Mouse (Mus musculus) urinary bladder, postnatal 10 days (tissue): Measurements from ENCODE around the gene Nsun4.
A peak's percentile ranks its signal among the peaks of the same experiment; 100 is the strongest.

Experiments used
- DNase-seq: peaks from one replicate; pipeline ENCODE4 v3.0.0; 2022; ENCODE audit warnings: low spot score

The Nsun4 gene

GRCm38 (mm10) chr4:116053399-116053961 is at the start of gene Nsun4:
Gene Nsun4 (minus strand): TSS chr4:116053876.
- peak; percentile 61 for DNase-seq

- DNase-seq, result no peak
Observed at GRCm38 (mm10) chr4:116100959-116101358, 47.3 kb upstream of the Nsun4 start.

GRCm38 (mm10) chr4:116097211-116097610 is 43.5 kb upstream of the Nsun4 start:
- no peak for DNase-seq

- no peak for DNase-seq
Observed at GRCm38 (mm10) chr4:116096291-116096690, 42.6 kb upstream of the Nsun4 start.

- DNase-seq, result no peak
Observed at GRCm38 (mm10) chr4:116088510-116089249, 35.0 kb upstream of the Nsun4 start.

GRCm38 (mm10) chr4:116077240-116078095 is 23.8 kb upstream of the Nsun4 start:
- no peak for DNase-seq

GRCm38 (mm10) chr4:116076369-116077231 is 22.9 kb upstream of the Nsun4 start:
- no peak for DNase-seq

GRCm38 (mm10) chr4:116075631-116076368 is 22.1 kb upstream of the Nsun4 start:
- DNase-seq, result peak; percentile 26

- DNase-seq, result peak; percentile 81
Observed at GRCm38 (mm10) chr4:116074861-116075620, 21.4 kb upstream of the Nsun4 start, which contains the start of the genes Uqcrh and Lrrc41. Gene Uqcrh (minus strand): TSS chr4:116075071. Gene Lrrc41 (plus strand): TSS chr4:116075269.

- no peak for DNase-seq
Observed at GRCm38 (mm10) chr4:116074145-116074675, 20.5 kb upstream of the Nsun4 start.

GRCm38 (mm10) chr4:116073146-116073545 is 19.5 kb upstream of the Nsun4 start:
- DNase-seq, result no peak

- no peak for DNase-seq
Observed at GRCm38 (mm10) chr4:116070116-116070515, 16.4 kb upstream of the Nsun4 start.

- no peak for DNase-seq
Observed at GRCm38 (mm10) chr4:116063855-116064254, 10.2 kb upstream of the Nsun4 start.

- DNase-seq, result no peak
Observed at GRCm38 (mm10) chr4:116059012-116059726, 5.5 kb upstream of the Nsun4 start.

- no peak for DNase-seq
Observed at GRCm38 (mm10) chr4:116057559-116057958, 3.9 kb upstream of the Nsun4 start.

- DNase-seq, result no peak
Observed at GRCm38 (mm10) chr4:116052526-116053293, 966 bp downstream of the Nsun4 start.

GRCm38 (mm10) chr4:116049211-116049610 is 4.5 kb downstream of the Nsun4 start:
- no peak for DNase-seq

- DNase-seq, result no peak
Observed at GRCm38 (mm10) chr4:116048130-116048920, 5.4 kb downstream of the Nsun4 start.
